Mouse (Mus musculus) cerebellum, adult (tissue): ENCODE results near the gene H2-Oa.
A peak's percentile ranks its signal among the peaks of the same experiment; 100 is the strongest.

Experiments
- ATAC-seq: cut with Nextera tagmentation; 2 replicates; pipeline ENCODE4 v1.9.2; 2017; ENCODE audit warnings: mild to moderate bottlenecking, moderate library complexity, mixed read lengths; ENCODE audit not compliant: insufficient number of reproducible peaks, low FRiP score, low TSS enrichment

The H2-Oa gene

GRCm38 (mm10) chr17:34099531-34099930, 7.4 kb downstream of the H2-Oa start:
- ATAC-seq: no peak

- no peak for ATAC-seq
Observed at GRCm38 (mm10) chr17:34101185-34101584, 9.0 kb downstream of the H2-Oa start.

GRCm38 (mm10) chr17:34101604-34102032, 9.5 kb downstream of the H2-Oa start:
- no peak; the same call in 1 of the 2 replicates for ATAC-seq

GRCm38 (mm10) chr17:34102831-34103230, 10.7 kb downstream of the H2-Oa start:
- ATAC-seq: no peak

GRCm38 (mm10) chr17:34104804-34105203, 12.7 kb downstream of the H2-Oa start:
- ATAC-seq: no peak

- no peak for ATAC-seq
Observed at GRCm38 (mm10) chr17:34106555-34106954, 14.4 kb downstream of the H2-Oa start.

GRCm38 (mm10) chr17:34107109-34107867, 15.1 kb downstream of the H2-Oa start:
- no peak for ATAC-seq

GRCm38 (mm10) chr17:34108460-34108859, 16.3 kb downstream of the H2-Oa start:
- ATAC-seq: no peak

GRCm38 (mm10) chr17:34109038-34109805, 17.1 kb downstream of the H2-Oa start:
- no peak for ATAC-seq

GRCm38 (mm10) chr17:34109806-34110195, 17.7 kb downstream of the H2-Oa start:
- ATAC-seq: no peak

GRCm38 (mm10) chr17:34110309-34110708, 18.2 kb downstream of the H2-Oa start:
- no peak for ATAC-seq

- no peak for ATAC-seq
Observed at GRCm38 (mm10) chr17:34114114-34114513, 22.0 kb downstream of the H2-Oa start.

- no peak for ATAC-seq
Observed at GRCm38 (mm10) chr17:34116736-34117370, 24.7 kb downstream of the H2-Oa start.

- no peak for ATAC-seq
Observed at GRCm38 (mm10) chr17:34117421-34118112, 25.4 kb downstream of the H2-Oa start.

GRCm38 (mm10) chr17:34118113-34118872, 26.2 kb downstream of the H2-Oa start:
- no peak for ATAC-seq

- no peak for ATAC-seq
Observed at GRCm38 (mm10) chr17:34118873-34119248, 26.7 kb downstream of the H2-Oa start.

GRCm38 (mm10) chr17:34119249-34120179, 27.4 kb downstream of the H2-Oa start, which contains the start of gene H2-DMa:
H2-DMa (plus strand) TSS chr17:34119541.
- peak; percentile 54 for ATAC-seq

- no peak for ATAC-seq
Observed at GRCm38 (mm10) chr17:34120180-34120723, 28.1 kb downstream of the H2-Oa start.

GRCm38 (mm10) chr17:34120814-34121171, 28.7 kb downstream of the H2-Oa start:
- ATAC-seq: no peak
